ENCODE assay signal across 8 mouse cellular contexts in genomic region chr9:65120935-65121334, GRCm38 (mm10). TPM values are rescaled to one million over a fixed set of nuclear protein-coding genes. Genes with fewer than 3 reads are reported as not detected.
DNase-seq lines count a peak whose midpoint lies in the region; ATAC-seq lines count a peak whose summit lies in the region.

No protein-coding gene starts in this region.

- H3K9ac ChIP-seq in kidney, embryonic 15.5 days = no peak overlapping the region
- no peak overlapping the region for H3K9ac ChIP-seq in stomach, embryonic 16.5 days (ENCODE audit: low read length)

- 7% methylated on average over 3 of the region's 3 CpGs for WGBS in kidney, embryonic 15.5 days
- WGBS in stomach, embryonic 16.5 days = 15% methylated on average over 3 of the region's 3 CpGs

- H3K9me3 ChIP-seq in kidney, embryonic 15.5 days (replicated peaks) = no peaks in the 10 kb centered on the region
- H3K9me3 ChIP-seq in stomach, embryonic 16.5 days (replicated peaks; ENCODE audit: control insufficient read depth, low read length) = no peaks in the 10 kb centered on the region

- no peak overlapping the region for H3K4me2 ChIP-seq in kidney, embryonic 15.5 days
- H3K4me2 ChIP-seq in stomach, embryonic 16.5 days (ENCODE audit: low read depth, low read length) = no peak overlapping the region

- ATAC-seq in kidney, embryonic 15.5 days (replicated peaks; ENCODE audit: low FRiP score) = 0 out of 2 replicates have a peak, but pooled peaks have one; percentile 34
- ATAC-seq in stomach, embryonic 16.5 days (ENCODE audit: insufficient read depth, low FRiP score) = peak; percentile 51; the same call in 1 of the 2 replicates

- H3K4me3 ChIP-seq in kidney, embryonic 15.5 days (replicated peaks) = no peak overlapping the region
- H3K4me3 ChIP-seq in stomach, embryonic 16.5 days (replicated peaks; ENCODE audit: low read length) = no peak overlapping the region

- H3K36me3 ChIP-seq in kidney, embryonic 15.5 days = peaks cover 11% of the 10 kb centered on the region; the same call in 1 of the 2 replicates
- 0 out of 2 replicates have a peak, but pooled peaks cover 12% of the 10 kb centered on the region for H3K36me3 ChIP-seq in stomach, embryonic 16.5 days (ENCODE audit: control insufficient read depth, insufficient read depth, low read length)

- H3K27ac ChIP-seq in kidney, embryonic 15.5 days = no peak overlapping the region
- no peak overlapping the region for H3K27ac ChIP-seq in stomach, embryonic 16.5 days (ENCODE audit: low read length)

- DNase-seq in urinary bladder, adult 18-20 months (ENCODE audit: low spot score in 2 of 2) = peak; percentile 49 to 56
- no peak for DNase-seq in urinary bladder, adult 2 months (ENCODE audit: low spot score)
- DNase-seq in cerebellum, postnatal 36 days = peak; percentile 66 to 77
- peak; percentile 70 for DNase-seq in gastrocnemius, postnatal 10 days
- DNase-seq in liver = peak; percentile 66
- peak; percentile 38 for DNase-seq in naive thymus-derived CD4-positive, alpha-beta T cell, adult 2 months (ENCODE audit: low read depth)

- H3K4me1 ChIP-seq in kidney, embryonic 15.5 days = peaks cover 12% of the 10 kb centered on the region
- H3K4me1 ChIP-seq in stomach, embryonic 16.5 days (ENCODE audit: control insufficient read depth, insufficient read depth, low read length) = peaks cover 10% of the 10 kb centered on the region; the same call in 1 of the 2 replicates

- H3K27me3 ChIP-seq in kidney, embryonic 15.5 days = peaks cover 42% of the 10 kb centered on the region
- H3K27me3 ChIP-seq in stomach, embryonic 16.5 days (ENCODE audit: control insufficient read depth, insufficient read depth, low read length) = no peaks in the 10 kb centered on the region

RNA-seq across cellular contexts. Expression of gene Igdcc4, which starts 19.6 kb away (rescaled TPM):
- polyA plus RNA-seq in urinary bladder, adult 2 months (2012; rRNA removed) = 12.5 and 15.9 TPM in 2 replicates
- total RNA-seq in gastrocnemius, postnatal 10 days (2021) = 10 to 100 TPM; 60.4 to 79.2 TPM
- 11.8 and 13.5 TPM in 2 replicates for polyA plus RNA-seq in kidney, embryonic 15.5 days (2015; fragmentation: Nextera tagmentation; extraction: Ambion mirVana)
- polyA plus RNA-seq in stomach, embryonic 16.5 days (2015; fragmentation: Nextera tagmentation; extraction: Ambion mirVana) = 22.1 and 25.6 TPM in 2 replicates

RNA-seq across cellular contexts. Expression of gene Igdcc3, which starts 20.1 kb away (rescaled TPM):
- polyA plus RNA-seq in urinary bladder, adult 2 months (2012; rRNA removed) = 2.3 and 2.7 TPM in 2 replicates
- total RNA-seq in gastrocnemius, postnatal 10 days (2021) = under 1 TPM; 0.59 to 0.65 TPM
- 3.5 and 4.2 TPM in 2 replicates for polyA plus RNA-seq in kidney, embryonic 15.5 days (2015; fragmentation: Nextera tagmentation; extraction: Ambion mirVana)
- 0.44 and 0.55 TPM in 2 replicates for polyA plus RNA-seq in stomach, embryonic 16.5 days (2015; fragmentation: Nextera tagmentation; extraction: Ambion mirVana)
